Comparison of ENCODE assay signal across 9 mouse cellular contexts in genomic region chr13:49189970-49190870, GRCm38 (mm10). TPM values are rescaled to one million over a fixed set of nuclear protein-coding genes. Genes with fewer than 3 reads are reported as not detected.
DNase-seq lines count a peak whose midpoint lies in the region; ATAC-seq and TF ChIP-seq lines count a peak whose summit lies in the region.
"Had no signal": no experiment of that assay in that cellular context is flagged by ENCODE, and none has a peak within 500 bp of the region (broad histone marks: within the 10 kb centered on the region; RNA-seq: fewer than 3 reads in every experiment).

No protein-coding gene starts in this region.

- no peak overlapping the region for H3ac ChIP-seq in myocyte (ENCODE audit: control insufficient read depth, insufficient read length)

- peaks cover 52% of the 10 kb centered on the region for H3K4me1 ChIP-seq in limb, embryonic 13.5 days
- H3K4me1 ChIP-seq in hindbrain, embryonic 14.5 days (replicated peaks; ENCODE audit: control insufficient read depth, insufficient read depth, low read length), result peaks cover 14% of the 10 kb centered on the region; the same call in 1 of the 2 replicates

- H3K27me3 ChIP-seq in limb, embryonic 13.5 days, result no peaks in the 10 kb centered on the region
- H3K27me3 ChIP-seq in myocyte (ENCODE audit: control insufficient read depth, insufficient read depth, insufficient read length), result no peaks in the 10 kb centered on the region
- H3K27me3 ChIP-seq in hindbrain, embryonic 14.5 days (ENCODE audit: control insufficient read depth, insufficient read depth, low read length), result no peaks in the 10 kb centered on the region

- H3K9ac ChIP-seq in limb, embryonic 13.5 days, result peak overlapping the region; percentile 31; the same call in 1 of the 2 replicates
- H3K9ac ChIP-seq in hindbrain, embryonic 14.5 days, result no peak overlapping the region

- H3K4me2 ChIP-seq in limb, embryonic 13.5 days (replicated peaks), result no peak overlapping the region; the same call in 1 of the 2 replicates
- peak overlapping the region; percentile 77 for H3K4me2 ChIP-seq in myocyte (ENCODE audit: low read depth)
- no peak overlapping the region for H3K4me2 ChIP-seq in hindbrain, embryonic 14.5 days (replicated peaks)

- H3K79me2 ChIP-seq in myocyte (ENCODE audit: control insufficient read depth, insufficient read depth), result no peaks in the 10 kb centered on the region

- no peak for TF ChIP-seq POLR2A in myocyte (IDR thresholded peaks at IDR 0.05; ENCODE audit: insufficient read length, low read depth)

- TF ChIP-seq CTCF in gastrocnemius, adult 2 months (IDR thresholded peaks at IDR 0.05), result no peak

- peak overlapping the region; percentile 96 for H3K4me3 ChIP-seq in gastrocnemius, adult 2 months
- H3K4me3 ChIP-seq in limb, embryonic 13.5 days, result no peak overlapping the region
- H3K4me3 ChIP-seq in myocyte, result no peak overlapping the region
- H3K4me3 ChIP-seq in hindbrain, embryonic 14.5 days (replicated peaks; ENCODE audit: low read length), result no peak overlapping the region

- H3K27ac ChIP-seq in gastrocnemius, adult 2 months, result peak overlapping the region; percentile 93
- H3K27ac ChIP-seq in limb, embryonic 13.5 days, result no peak overlapping the region
- H3K27ac ChIP-seq in hindbrain, embryonic 14.5 days, result no peak overlapping the region

- no peak for ATAC-seq in limb, embryonic 13.5 days (ENCODE audit: low FRiP score, low read depth)
- ATAC-seq in hindbrain, embryonic 14.5 days (ENCODE audit: low FRiP score), result no peak

- WGBS in limb, embryonic 13.5 days, result 71% methylated on average over 12 of the region's 12 CpGs
- WGBS in hindbrain, embryonic 14.5 days, result 82% methylated on average over 12 of the region's 12 CpGs

- peaks cover 5% of the 10 kb centered on the region for H3K36me3 ChIP-seq in limb, embryonic 13.5 days
- no peaks in the 10 kb centered on the region for H3K36me3 ChIP-seq in myocyte (ENCODE audit: control insufficient read depth, insufficient read depth)
- H3K36me3 ChIP-seq in hindbrain, embryonic 14.5 days (replicated peaks; ENCODE audit: control insufficient read depth, insufficient read depth), result no peaks in the 10 kb centered on the region

- H3K9me3 ChIP-seq in limb, embryonic 13.5 days, result no peaks in the 10 kb centered on the region
- no peaks in the 10 kb centered on the region for H3K9me3 ChIP-seq in hindbrain, embryonic 14.5 days (ENCODE audit: control insufficient read depth, low read length)

- intact Hi-C loops in gastrocnemius, adult 2 months (cut with DNase I), result no loop called here
- intact Hi-C loops in heart, postnatal 14 days (cut with DNase I), result no loop called here

- peak; percentile 67 for DNase-seq in gastrocnemius, adult 2 months
- no peak for DNase-seq in gastrocnemius, postnatal 10 days
- DNase-seq in heart, postnatal 14 days, result peak; percentile 52 to 56
- no peak for DNase-seq in natural killer cell, adult 2 months (ENCODE audit: low spot score in 2 of 2)
- DNase-seq in hindbrain, embryonic 14.5 days (ENCODE audit: low spot score), result no peak
- DNase-seq in testis, postnatal 10 days (ENCODE audit: low spot score), result no peak
- DNase-seq: thymus, postnatal 4 days had no signal

TF ChIP-seq in myocyte, 11 proteins besides CTCF, POLR2A, EP300 and RAD21:
- TF ChIP-seq E2F4 (IDR thresholded peaks at IDR 0.05; ENCODE audit: insufficient read depth), result no peak
- TF ChIP-seq TCF3 (IDR thresholded peaks at IDR 0.05; ENCODE audit: insufficient read length, low read depth), result no peak
- TF ChIP-seq MYOD1 (IDR thresholded peaks at IDR 0.05; ENCODE audit: control insufficient read depth in 1 of 3, insufficient read length in 2 of 3, low read depth in 2 of 3), result peak in 1 of 3 experiments; percentile 67
- no peak for TF ChIP-seq USF1 (IDR thresholded peaks at IDR 0.05; ENCODE audit: low read depth)
- no peak for TF ChIP-seq TCF12 (IDR thresholded peaks at IDR 0.05; ENCODE audit: insufficient read depth, poor library complexity, severe bottlenecking)
- no peak for TF ChIP-seq REST (IDR thresholded peaks at IDR 0.05; ENCODE audit: insufficient read depth, insufficient read length)
- TF ChIP-seq CEBPB (IDR thresholded peaks at IDR 0.05; ENCODE audit: insufficient read depth, poor library complexity, severe bottlenecking), result no peak
- no peak for TF ChIP-seq SRF (IDR thresholded peaks at IDR 0.05; ENCODE audit: control insufficient read depth, insufficient read length, low read depth)
- TF ChIP-seq MAX (IDR thresholded peaks at IDR 0.05; ENCODE audit: low read depth), result no peak
- peak in 1 of 3 experiments; percentile 50 for TF ChIP-seq MYOG (IDR thresholded peaks at IDR 0.05; ENCODE audit: control insufficient read depth in 1 of 3, insufficient read depth in 1 of 3, insufficient read length in 2 of 3, low read depth in 2 of 3)
- TF ChIP-seq POLR2AphosphoS2 (IDR thresholded peaks at IDR 0.05; ENCODE audit: insufficient read length, low read depth), result peak; percentile 12

RNA-seq across cellular contexts. Expression of gene Ninj1, which starts 2.9 kb away (rescaled TPM):
- total RNA-seq in gastrocnemius, adult 2 months (2021), result 10 to 100 TPM; 17.2 to 18.7 TPM
- total RNA-seq in gastrocnemius, postnatal 10 days (2021), result 10 to 100 TPM; 15.0 to 16.2 TPM
- total RNA-seq in heart, postnatal 14 days (2021), result 100 to 1,000 TPM in 1 of 2 experiments, 10 to 100 TPM in 1; 99.0 to 112 TPM
- 47.1 and 50.5 TPM in 2 replicates for polyA plus RNA-seq in limb, embryonic 13.5 days (2015; fragmentation: Nextera tagmentation; extraction: Ambion mirVana)
- 124 TPM for polyA plus RNA-seq in myocyte (2012; fragmentation: generic; extraction: Trizol)
- polyA plus RNA-seq in hindbrain, embryonic 14.5 days (2014; fragmentation: Nextera tagmentation; extraction: Ambion mirVana), result 33.3 and 33.5 TPM in 2 replicates

RNA-seq across cellular contexts. Expression of gene Card19, which starts 25.6 kb away (rescaled TPM):
- total RNA-seq in gastrocnemius, adult 2 months (2021), result 100 to 1,000 TPM; 113 to 123 TPM
- total RNA-seq in gastrocnemius, postnatal 10 days (2021), result 10 to 100 TPM; 49.9 to 62.0 TPM
- 100 to 1,000 TPM; 131 to 138 TPM for total RNA-seq in heart, postnatal 14 days (2021)
- polyA plus RNA-seq in limb, embryonic 13.5 days (2015; fragmentation: Nextera tagmentation; extraction: Ambion mirVana), result 58.0 and 64.7 TPM in 2 replicates
- 180 TPM for polyA plus RNA-seq in myocyte (2012; fragmentation: generic; extraction: Trizol)
- 31.0 and 37.0 TPM in 2 replicates for polyA plus RNA-seq in hindbrain, embryonic 14.5 days (2014; fragmentation: Nextera tagmentation; extraction: Ambion mirVana)

RNA-seq across cellular contexts. Expression of gene Wnk2, which starts 42.4 kb away (rescaled TPM):
- total RNA-seq in gastrocnemius, adult 2 months (2021), result 10 to 100 TPM; 58.9 to 99.2 TPM
- 10 to 100 TPM; 55.7 to 60.7 TPM for total RNA-seq in gastrocnemius, postnatal 10 days (2021)
- 10 to 100 TPM; 40.3 to 60.0 TPM for total RNA-seq in heart, postnatal 14 days (2021)
- 2.0 and 2.1 TPM in 2 replicates for polyA plus RNA-seq in limb, embryonic 13.5 days (2015; fragmentation: Nextera tagmentation; extraction: Ambion mirVana)
- not detected for polyA plus RNA-seq in myocyte (2012; fragmentation: generic; extraction: Trizol)
- polyA plus RNA-seq in hindbrain, embryonic 14.5 days (2014; fragmentation: Nextera tagmentation; extraction: Ambion mirVana), result 23.3 and 28.0 TPM in 2 replicates

RNA-seq across cellular contexts. Expression of gene Susd3, which starts 58.3 kb away (rescaled TPM):
- total RNA-seq in gastrocnemius, adult 2 months (2021), result under 1 TPM in 1 of 2 experiments, not detected in 1; 0.97 TPM
- 1 to 10 TPM in 1 of 2 experiments, under 1 TPM in 1; 0.47 to 1.0 TPM for total RNA-seq in gastrocnemius, postnatal 10 days (2021)
- under 1 TPM; 0.33 to 0.49 TPM for total RNA-seq in heart, postnatal 14 days (2021)
- polyA plus RNA-seq in limb, embryonic 13.5 days (2015; fragmentation: Nextera tagmentation; extraction: Ambion mirVana), result 1.8 and 1.9 TPM in 2 replicates
- polyA plus RNA-seq in myocyte (2012; fragmentation: generic; extraction: Trizol), result 2.2 TPM
- polyA plus RNA-seq in hindbrain, embryonic 14.5 days (2014; fragmentation: Nextera tagmentation; extraction: Ambion mirVana), result 0.72 and 0.98 TPM in 2 replicates

Comparison
In these comparisons a context has a peak if more than half of its experiments do, and no peak if none do; other contexts are left out.
1. DNase-seq: peak in gastrocnemius, adult 2 months (single experiment) and heart, postnatal 14 days (2 of 2); none in gastrocnemius, postnatal 10 days (single experiment), natural killer cell, adult 2 months (0 of 2), hindbrain, embryonic 14.5 days (single experiment) and testis, postnatal 10 days (single experiment).
2. RNA of gene Ninj1, which starts 2.9 kb away (total RNA-seq): 99.0 to 112 TPM in heart, postnatal 14 days; 17.2 to 18.7 TPM in gastrocnemius, adult 2 months and 15.0 to 16.2 TPM in gastrocnemius, postnatal 10 days; every median in the first group is over 4 times any median in the second.